Mouse (Mus musculus) neural tube, embryonic 13.5 days (tissue): ENCODE results near the gene Kif3b. TPM values are rescaled to one million over a fixed set of nuclear protein-coding genes. Genes with fewer than 3 reads are reported as not detected.
A peak's percentile ranks its signal among the peaks of the same experiment; 100 is the strongest.
"Not testable (repeated sequence)": the region's sequence is repeated elsewhere in the genome, so short reads cannot be mapped to it uniquely, and the experiment has no call there.

Source experiments
- ATAC-seq: fragments of 200-750 bp; cut with Nextera tagmentation; 2 replicates; pipeline ENCODE4 v1.8.0; 2017; ENCODE audit warnings: low read depth, mild to moderate bottlenecking, moderate TSS enrichment, moderate library complexity
- H3K27ac ChIP-seq: fragments of 300-500 bp; sonication (generic); replicated peaks from 2 replicates; pipeline ENCODE4 v1.5.1; 2015; ENCODE audit warnings: moderate library complexity, mild to moderate bottlenecking, inconsistent platforms
- H3K27me3 ChIP-seq: fragments of 300-500 bp; sonication (generic); 2 replicates; pipeline ENCODE4 v1.6.1; 2015; ENCODE audit warnings: mild to moderate bottlenecking, inconsistent platforms
- H3K36me3 ChIP-seq: fragments of 300-500 bp; sonication (generic); 2 replicates; pipeline ENCODE4 v1.6.1; 2015; ENCODE audit warnings: mild to moderate bottlenecking, inconsistent platforms
- H3K4me1 ChIP-seq: fragments of 300-500 bp; sonication (generic); replicated peaks from 2 replicates; pipeline ENCODE4 v1.6.1; 2015; ENCODE audit warnings: inconsistent platforms
- H3K4me2 ChIP-seq: fragments of 300-500 bp; sonication (generic); 2 replicates; pipeline ENCODE4 v1.6.1; 2015; ENCODE audit warnings: inconsistent platforms, mild to moderate bottlenecking, moderate library complexity
- H3K4me3 ChIP-seq: fragments of 300-500 bp; sonication (generic); 2 replicates; pipeline ENCODE4 v1.5.1; 2015; ENCODE audit warnings: mild to moderate bottlenecking, inconsistent platforms
- H3K9ac ChIP-seq: fragments of 300-500 bp; sonication (generic); 2 replicates; pipeline ENCODE4 v1.6.1; 2015; ENCODE audit warnings: moderate library complexity, mild to moderate bottlenecking, inconsistent platforms
- H3K9me3 ChIP-seq: fragments of 300-500 bp; sonication (generic); 2 replicates; pipeline ENCODE4 v1.6.1; 2016; ENCODE audit warnings: inconsistent platforms
- WGBS: fragments of 180-500 bp; shearing (Covaris S2); methylation state at CpG from one replicate; pipeline ENCODE4 v1.1.7; 2015; 5-methylcytosine and 5-hydroxymethylcytosine counted together
- polyA plus RNA-seq: library from polyadenylated mRNA; unstranded; fragments of >200 nt; fragmentation: Nextera tagmentation; extraction: Ambion mirVana; gene quantifications from 2 replicates; pipeline ENCODE4 v1.2.1, GENCODE M21; 2015

Gene Kif3b
- polyA plus RNA-seq, result 16.7 and 17.2 TPM in 2 replicates

GRCm38 (mm10) chr2:153290938-153291928, at the start of gene Kif3b:
Kif3b (plus strand) TSS chr2:153291413.
- H3K4me2 ChIP-seq, result peak within 1 kb of the TSS; percentile 79
- WGBS, result under 1% methylated on average over 63 of the region's 63 CpGs
- H3K4me1 ChIP-seq, result peaks cover 43% of the 10 kb centered on the region
- peak within 1 kb of the TSS; percentile 98 for H3K9ac ChIP-seq
- H3K36me3 ChIP-seq, result 0 out of 2 replicates have a peak, but pooled peaks cover 6% of the 10 kb centered on the region
- H3K27ac ChIP-seq, result peak within 1 kb of the TSS; percentile 61; the same call in 1 of the 2 replicates
- no peaks in the 10 kb centered on the region for H3K9me3 ChIP-seq
- no peaks in the 10 kb centered on the region for H3K27me3 ChIP-seq
- ATAC-seq, result peak; percentile 93
- H3K4me3 ChIP-seq, result peak within 1 kb of the TSS; percentile 99

- Histone ChIP-seq H3K4me1 (peaks cover 55% of the 10 kb centered on the region), H3K36me3 (peaks cover 20% of the 10 kb centered on the region), H3K4me3 (peak overlapping the region; percentile 97), H3K4me2 (peak overlapping the region; percentile 88), H3K9me3 (no peaks in the 10 kb centered on the region), H3K27me3 (no peaks in the 10 kb centered on the region), H3K9ac (peak overlapping the region; percentile 98), H3K27ac (peak overlapping the region; percentile 91; the same call in 1 of the 2 replicates)
- no peak for ATAC-seq
- WGBS, result 65% methylated on average over 6 of the region's 6 CpGs
Observed at GRCm38 (mm10) chr2:153242156-153242555, 49.1 kb upstream of the Kif3b start.

GRCm38 (mm10) chr2:153249751-153250150, 41.5 kb upstream of the Kif3b start:
- 95% methylated on average over 5 of the region's 5 CpGs for WGBS
- no peak for ATAC-seq
- Histone ChIP-seq H3K9ac (no peak overlapping the region), H3K36me3 (peaks cover 62% of the 10 kb centered on the region), H3K27ac (no peak overlapping the region), H3K9me3 (no peaks in the 10 kb centered on the region), H3K4me3 (no peak overlapping the region), H3K27me3 (no peaks in the 10 kb centered on the region), H3K4me2 (no peak overlapping the region), H3K4me1 (no peaks in the 10 kb centered on the region)

DNA sequence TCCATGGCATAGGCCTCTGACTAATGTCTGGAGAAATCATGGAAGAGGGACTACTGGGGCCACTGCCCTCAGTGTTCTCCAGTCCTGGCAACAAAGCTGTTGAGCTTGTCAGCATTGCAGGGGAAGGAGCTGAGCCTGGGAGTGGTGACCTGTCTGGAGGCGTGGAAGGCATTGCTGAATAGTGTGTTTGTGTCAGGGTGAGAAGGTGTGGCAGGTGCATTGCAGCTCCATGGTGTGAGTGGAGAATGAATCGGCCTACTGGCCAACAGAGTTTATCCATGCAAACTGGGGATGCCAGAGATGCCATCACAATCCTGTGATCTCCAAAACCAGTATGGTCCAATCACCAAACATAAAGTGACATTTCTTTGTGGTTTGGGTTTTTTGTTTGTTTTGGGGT, 34.6 kb upstream of the Kif3b start:
- Histone ChIP-seq H3K4me3 (no peak overlapping the region), H3K36me3 (peaks cover 46% of the 10 kb centered on the region), H3K9me3 (no peaks in the 10 kb centered on the region), H3K27me3 (no peaks in the 10 kb centered on the region), H3K9ac (no peak overlapping the region), H3K4me2 (no peak overlapping the region), H3K4me1 (no peaks in the 10 kb centered on the region), H3K27ac (no peak overlapping the region)
- ATAC-seq, result no peak
- 93% methylated on average over 2 of the region's 2 CpGs for WGBS

- ATAC-seq, result no peak
- no peaks in the 10 kb centered on the region for H3K4me1 ChIP-seq
- no peaks in the 10 kb centered on the region for H3K27me3 ChIP-seq
- H3K27ac ChIP-seq, result no peak overlapping the region
- no peak overlapping the region for H3K4me2 ChIP-seq
- WGBS, result 84% methylated on average over 12 of the region's 12 CpGs
- no peaks in the 10 kb centered on the region for H3K9me3 ChIP-seq
- no peak overlapping the region for H3K9ac ChIP-seq
- no peak overlapping the region for H3K4me3 ChIP-seq
- H3K36me3 ChIP-seq, result peaks cover 52% of the 10 kb centered on the region
Observed at GRCm38 (mm10) chr2:153259030-153259863, 32.0 kb upstream of the Kif3b start.

DNA sequence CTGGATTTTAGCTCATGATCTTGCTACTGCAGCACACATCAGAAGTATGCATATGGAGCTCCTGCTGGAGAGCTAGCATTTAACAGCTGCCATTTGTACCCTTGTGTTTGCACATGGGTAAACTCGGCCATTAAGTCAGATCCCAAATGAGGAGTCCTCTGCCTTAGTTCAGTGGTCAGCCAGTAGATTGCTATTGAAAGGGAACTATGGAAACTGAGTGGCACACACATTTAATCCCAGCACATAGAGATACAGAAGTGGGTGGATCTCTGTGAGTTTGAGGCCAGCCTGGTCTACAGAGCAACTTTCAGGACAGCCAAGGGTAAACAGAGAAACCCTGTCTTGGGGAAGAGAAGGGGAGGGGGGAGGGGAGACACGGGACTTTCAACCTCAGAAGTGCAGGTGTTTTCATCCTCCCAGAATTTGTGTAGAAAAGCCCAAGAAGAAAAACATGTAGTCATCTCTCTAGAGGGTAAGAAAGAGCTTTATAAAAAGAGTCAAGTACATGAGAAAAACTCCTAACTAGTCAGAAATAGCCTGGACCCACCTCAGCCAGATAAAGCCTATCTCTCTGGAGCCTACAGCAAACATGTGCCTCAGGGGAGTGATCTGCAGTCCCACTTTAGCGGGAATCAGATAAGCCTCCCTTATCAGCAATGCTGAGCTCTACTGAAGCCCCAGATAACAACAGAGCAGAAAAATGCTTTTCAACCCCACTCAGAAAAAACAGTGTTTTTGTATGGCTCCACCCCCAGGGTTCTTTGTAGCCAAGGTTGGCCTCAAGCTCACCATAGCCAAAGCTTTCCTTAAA, 31.1 kb upstream of the Kif3b start:
- Histone ChIP-seq H3K4me1 (no peaks in the 10 kb centered on the region), H3K27ac (no peak overlapping the region), H3K36me3 (peaks cover 52% of the 10 kb centered on the region), H3K4me2 (no peak overlapping the region), H3K4me3 (no peak overlapping the region), H3K27me3 (no peaks in the 10 kb centered on the region), H3K9me3 (no peaks in the 10 kb centered on the region), H3K9ac (no peak overlapping the region)
- no peak for ATAC-seq
- 79% methylated on average over 3 of the region's 3 CpGs for WGBS

- no peak for ATAC-seq
- no peak overlapping the region for H3K4me3 ChIP-seq
- H3K27me3 ChIP-seq, result no peaks in the 10 kb centered on the region
- H3K9ac ChIP-seq, result no peak overlapping the region
- WGBS, result 91% methylated on average over 7 of the region's 7 CpGs
- no peak overlapping the region for H3K27ac ChIP-seq
- H3K4me2 ChIP-seq, result no peak overlapping the region
- peaks cover 74% of the 10 kb centered on the region for H3K36me3 ChIP-seq
- H3K9me3 ChIP-seq, result no peaks in the 10 kb centered on the region
- H3K4me1 ChIP-seq, result no peaks in the 10 kb centered on the region
Observed at GRCm38 (mm10) chr2:153263053-153263452, 28.2 kb upstream of the Kif3b start.

GRCm38 (mm10) chr2:153267331-153267730, 23.9 kb upstream of the Kif3b start:
- Histone ChIP-seq H3K27ac (no peak overlapping the region), H3K9me3 (no peaks in the 10 kb centered on the region), H3K4me3 (no peak overlapping the region), H3K4me1 (no peaks in the 10 kb centered on the region), H3K27me3 (no peaks in the 10 kb centered on the region), H3K36me3 (peaks cover 52% of the 10 kb centered on the region), H3K9ac (no peak overlapping the region), H3K4me2 (no peak overlapping the region)
- 86% methylated on average over 2 of the region's 2 CpGs for WGBS
- no peak for ATAC-seq

- H3K4me1 ChIP-seq, H3K9ac ChIP-seq, H3K4me2 ChIP-seq, H3K4me3 ChIP-seq, ATAC-seq, H3K27me3 ChIP-seq, H3K27ac ChIP-seq, H3K9me3 ChIP-seq: not testable (repeated sequence)
- peaks cover 23% of the 10 kb centered on the region for H3K36me3 ChIP-seq
- 83% methylated on average over 8 of the region's 8 CpGs for WGBS
Observed at GRCm38 (mm10) chr2:153270231-153270915, 20.8 kb upstream of the Kif3b start.

DNA sequence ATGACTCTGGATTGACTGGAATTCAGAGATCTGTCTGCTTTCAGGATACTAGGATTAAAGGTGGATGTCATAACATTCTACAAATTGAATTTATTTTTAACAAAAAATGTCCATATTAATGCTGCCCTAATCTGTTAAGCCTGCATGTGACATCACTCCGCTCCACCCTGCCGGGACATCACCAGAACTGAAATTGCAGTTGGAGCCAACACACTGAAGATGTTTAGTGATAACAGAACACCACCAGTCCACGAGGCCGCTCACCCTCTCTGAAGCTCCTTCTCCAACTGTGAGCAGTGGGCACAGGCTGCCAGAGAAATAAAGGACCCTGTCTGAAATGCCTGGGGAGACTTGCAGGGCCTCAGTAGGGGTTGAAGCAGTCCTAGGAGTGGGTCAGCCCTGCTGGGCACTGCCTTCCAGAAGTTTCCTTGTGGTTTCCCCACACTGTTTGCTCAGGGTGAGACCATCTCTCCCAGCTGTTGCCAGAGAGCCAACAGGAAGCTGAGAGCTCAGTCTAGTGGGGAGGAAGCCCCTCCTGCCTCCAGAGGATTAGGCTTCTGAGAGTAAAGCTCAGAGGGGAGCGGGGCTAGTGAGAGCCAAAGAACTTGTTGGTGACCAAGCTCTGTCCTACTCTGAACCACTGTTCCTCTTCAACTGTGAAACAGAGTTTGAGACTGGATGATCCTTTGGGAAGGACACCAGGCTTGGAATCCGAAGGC, 16.9 kb upstream of the Kif3b start:
- not testable (repeated sequence) for H3K4me1 ChIP-seq, H3K27me3 ChIP-seq, ATAC-seq, H3K4me3 ChIP-seq, H3K4me2 ChIP-seq, H3K9ac ChIP-seq, H3K9me3 ChIP-seq, H3K27ac ChIP-seq, H3K36me3 ChIP-seq
- WGBS, result 84% methylated on average over 6 of the region's 6 CpGs

- WGBS, result 83% methylated on average over 6 of the region's 6 CpGs
- no peak overlapping the region for H3K9ac ChIP-seq
- no peak overlapping the region for H3K4me3 ChIP-seq
- no peaks in the 10 kb centered on the region for H3K27me3 ChIP-seq
- no peak overlapping the region for H3K4me2 ChIP-seq
- no peak overlapping the region for H3K27ac ChIP-seq
- no peak for ATAC-seq
- no peaks in the 10 kb centered on the region for H3K4me1 ChIP-seq
- no peaks in the 10 kb centered on the region for H3K36me3 ChIP-seq
- no peaks in the 10 kb centered on the region for H3K9me3 ChIP-seq
Observed at GRCm38 (mm10) chr2:153274919-153275247, 16.3 kb upstream of the Kif3b start.
